Mouse (Mus musculus) adipose tissue, adult 10 weeks (tissue): ENCODE results near the gene Ces1a. TPM values are rescaled to one million over a fixed set of nuclear protein-coding genes. Genes with fewer than 3 reads are reported as not detected.

Experiments used
- polyA plus RNA-seq: library from polyadenylated mRNA; stranded (reverse); fragments of 350-450 nt; fragmentation: Illumina TruSeq; extraction: RNeasy Lipid Tissue Mini Kit (QIAGEN cat#74804); gene quantifications from one replicate; pipeline ENCODE4 v1.2.3, GENCODE M21; 2014; ENCODE audit warnings: low read depth, low replicate concordance

Ces1a gene
- polyA plus RNA-seq, result not detected

DNA sequence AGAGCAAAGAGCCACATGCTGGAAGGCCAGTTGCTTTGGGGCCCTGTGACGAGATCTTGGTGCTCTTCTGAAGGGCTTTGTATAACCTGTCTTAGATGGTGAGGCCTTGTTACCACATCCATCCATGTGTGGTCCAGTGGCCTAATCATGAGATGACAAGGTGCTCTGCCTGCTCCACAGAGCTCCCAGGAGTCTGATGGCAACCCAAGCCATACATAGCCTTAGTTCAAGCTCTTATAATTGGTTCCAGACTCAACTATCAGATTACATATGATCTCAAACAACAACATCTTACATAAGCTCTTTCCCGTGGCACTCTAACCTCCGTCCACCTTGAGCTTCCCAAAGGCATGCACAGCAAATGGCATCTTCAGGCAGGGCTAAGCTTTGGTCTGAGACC lies at the start of gene Ces1a:
TSS of gene Ces1a (minus strand) at position 101 of the 400 bp plus-strand sequence.

DNA sequence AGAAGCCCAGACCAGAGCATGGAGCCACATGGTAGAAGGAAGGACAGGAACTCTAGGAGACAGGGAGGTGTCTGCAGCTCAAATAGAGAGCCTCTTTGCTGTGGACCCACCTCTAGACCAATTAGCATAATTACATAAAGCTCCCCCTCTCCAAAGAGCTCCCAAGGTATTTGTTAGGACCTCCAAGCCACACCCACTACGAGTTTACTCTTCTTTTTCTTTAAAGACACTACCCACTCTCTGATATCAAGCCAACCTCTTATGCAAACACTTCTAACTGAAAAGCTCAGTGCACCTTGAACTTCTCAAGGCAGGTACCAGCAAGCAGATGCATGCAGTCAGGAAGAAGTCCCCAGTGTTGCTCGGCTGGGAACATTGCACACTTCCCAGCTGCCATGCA lies 31.9 kb upstream of the Ces1a start, which contains the start of gene Ces1b:
TSS of gene Ces1b (minus strand) at position 131 of the 400 bp plus-strand sequence.

Other genes starting within 250 kb of the Ces1a start
- gene Mmp2, start 220.9 kb downstream of the Ces1a start, polyA plus RNA-seq, result 30.7 TPM
- gene Lpcat2, start 192.9 kb downstream of the Ces1a start, polyA plus RNA-seq, result 3.6 TPM
- not detected for gene Capns2, start 146.8 kb downstream of the Ces1a start, polyA plus RNA-seq
- gene Slc6a2, start 88.1 kb downstream of the Ces1a start, polyA plus RNA-seq, result 0.73 TPM
- gene Ces1b, start 31.8 kb upstream of the Ces1a start, polyA plus RNA-seq, result 0.60 TPM
- gene Ces1c, start 83.1 kb upstream of the Ces1a start, polyA plus RNA-seq, result not detected
- 640 TPM for gene Ces1d, start 149.6 kb upstream of the Ces1a start, polyA plus RNA-seq
- 2.9 TPM for gene Ces1e, start 181.4 kb upstream of the Ces1a start, polyA plus RNA-seq
- 75.9 TPM for gene Ces1f, start 231.6 kb upstream of the Ces1a start, polyA plus RNA-seq